Mouse (Mus musculus) embryonic fibroblast, embryonic 13.5 days (primary cell): ENCODE results near the gene Nuak2.

Experiments used
- CTCF ChIP-seq: IDR thresholded peaks from 2 replicates; pipeline ENCODE4 v1.5.1; 2011; ENCODE audit warnings: mild to moderate bottlenecking, control low read depth, low read length, moderate library complexity, borderline replicate concordance; ENCODE audit not compliant: insufficient read depth
- POLR2A ChIP-seq: IDR thresholded peaks from 2 replicates; pipeline ENCODE4 v1.6.1; 2011; ENCODE audit warnings: low read depth, mild to moderate bottlenecking, control low read depth, low read length, moderate library complexity

DNA sequence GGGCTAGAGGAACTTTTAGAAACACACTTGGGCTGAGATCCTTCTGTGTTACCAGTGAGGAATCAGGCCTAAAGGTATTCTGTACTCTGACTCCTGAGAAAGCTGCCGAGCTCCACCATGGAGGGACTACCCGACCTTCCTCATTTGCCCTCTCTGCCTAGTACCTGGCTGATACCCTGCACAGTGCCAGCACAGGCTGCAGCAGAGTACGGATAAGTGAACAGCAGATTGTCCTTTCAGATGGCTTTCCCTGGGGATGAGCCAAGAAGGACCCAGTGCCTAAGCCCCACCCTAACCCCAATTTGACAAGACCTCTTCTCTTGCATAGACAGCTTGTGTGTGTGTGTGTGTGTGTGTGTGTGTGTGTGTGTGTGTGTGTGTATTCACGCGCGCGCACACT, 7.3 kb upstream of the Nuak2 start:
- TF ChIP-seq CTCF (no peak), POLR2A (no peak)
